Mouse (Mus musculus) liver, adult 2 months (tissue): ENCODE measurements around the gene Msh6. TPM values are rescaled to one million over a fixed set of nuclear protein-coding genes. Genes with fewer than 3 reads are reported as not detected.

Source experiments
- DNase-seq: peaks from one replicate; pipeline ENCODE4 v3.0.0-alpha.2; 2011; ENCODE audit warnings: low read depth, low spot score; ENCODE audit errors: extremely low read depth
- H3K27ac ChIP-seq: fragments of 200-500 bp; replicated peaks from 2 replicates; pipeline ENCODE4 v1.5.1; 2012; ENCODE audit warnings: low read depth, mild to moderate bottlenecking, control low read depth, inconsistent platforms, low read length; ENCODE audit not compliant: insufficient read depth
- H3K27me3 ChIP-seq: fragments of 200-500 bp; 2 replicates; pipeline ENCODE4 v1.6.1; 2012; ENCODE audit warnings: mild to moderate bottlenecking, moderate library complexity, low read length, inconsistent platforms; ENCODE audit not compliant: control insufficient read depth, insufficient read depth
- H3K36me3 ChIP-seq: fragments of 200-500 bp; 2 replicates; pipeline ENCODE4 v1.6.1; 2012; ENCODE audit warnings: low read length, inconsistent platforms; ENCODE audit not compliant: control insufficient read depth, insufficient read depth
- H3K4me1 ChIP-seq: fragments of 200-500 bp; 2 replicates; pipeline ENCODE4 v1.6.1; 2011; ENCODE audit warnings: low read length; ENCODE audit not compliant: control insufficient read depth, insufficient read depth
- H3K4me3 ChIP-seq: fragments of 200-500 bp; 2 replicates; pipeline ENCODE4 v1.5.1; 2011; ENCODE audit warnings: low read depth, mild to moderate bottlenecking, control low read depth, low read length, moderate library complexity; ENCODE audit not compliant: insufficient read depth
- H3K79me2 ChIP-seq: fragments of 200-500 bp; 2 replicates; pipeline ENCODE4 v1.6.1; 2012; ENCODE audit warnings: inconsistent platforms, mild to moderate bottlenecking, low read length, moderate library complexity; ENCODE audit not compliant: control insufficient read depth, insufficient read depth
- H3K9ac ChIP-seq: fragments of 200-500 bp; 2 replicates; pipeline ENCODE4 v1.6.1; 2012; ENCODE audit warnings: low read depth, mild to moderate bottlenecking, control low read depth, inconsistent platforms, low read length
- CTCF ChIP-seq: fragments of 200-500 bp; IDR thresholded peaks from 2 replicates; pipeline ENCODE4 v1.5.1; 2011; ENCODE audit warnings: low read depth, low read length, control low read depth
- POLR2A ChIP-seq: fragments of 200-500 bp; IDR thresholded peaks from 2 replicates; pipeline ENCODE4 v1.6.1; 2011; ENCODE audit warnings: low read length, control low read depth; ENCODE audit not compliant: insufficient read depth; ENCODE audit errors: extremely low read depth
- WGBS: fragments of 180-500 bp; shearing (Covaris S2); methylation state at CpG from one replicate; pipeline ENCODE4 v1.1.7; 2018; 5-methylcytosine and 5-hydroxymethylcytosine counted together
- polyA plus RNA-seq: library from polyadenylated mRNA; depleted of rRNA; stranded (reverse); fragments of >200 nt; gene quantifications from 2 replicates; pipeline ENCODE4 v1.2.3, GENCODE M21; 2012; rRNA removed
- total RNA-seq: library from RNA; depleted of rRNA; stranded (reverse); fragments of >200 nt; gene quantifications from 2 replicates; pipeline ENCODE4 v1.2.3, GENCODE M21; 2014; rRNA removed

The Msh6 gene
- total and polyA plus RNA-seq, 2 experiments: 1.1 to 7.9 TPM

DNA sequence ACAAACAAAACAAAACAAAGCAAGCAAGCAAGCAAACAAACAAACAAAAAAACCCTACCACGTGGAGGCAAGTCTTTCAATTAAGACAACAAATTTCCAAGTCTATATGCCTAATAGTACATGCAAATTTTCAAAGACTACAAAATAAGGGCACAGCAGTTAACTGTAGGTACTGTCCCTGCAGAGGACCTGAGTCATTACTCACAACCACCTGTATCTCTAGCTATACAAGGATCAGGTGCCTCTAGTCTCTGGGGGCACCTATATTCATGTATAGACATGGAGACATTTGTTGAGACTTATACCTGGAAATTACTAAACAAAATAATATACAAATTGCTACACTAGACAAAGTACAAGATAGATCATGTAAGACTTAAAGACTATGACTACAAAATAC lies 49.1 kb downstream of the Msh6 start:
- H3K4me1 ChIP-seq: peaks cover 4% of the 10 kb centered on the region
- H3K36me3 ChIP-seq: no peaks in the 10 kb centered on the region
- 62% methylated on average over 1 of the region's 1 CpGs for WGBS
- H3K79me2 ChIP-seq: peaks cover 23% of the 10 kb centered on the region
- no peak overlapping the region for H3K4me3 ChIP-seq
- H3K27me3 ChIP-seq: no peaks in the 10 kb centered on the region
- TF ChIP-seq POLR2A: no peak
- no peak for TF ChIP-seq CTCF
- H3K27ac ChIP-seq: no peak overlapping the region
- DNase-seq: no peak
- H3K9ac ChIP-seq: no peak overlapping the region

DNA sequence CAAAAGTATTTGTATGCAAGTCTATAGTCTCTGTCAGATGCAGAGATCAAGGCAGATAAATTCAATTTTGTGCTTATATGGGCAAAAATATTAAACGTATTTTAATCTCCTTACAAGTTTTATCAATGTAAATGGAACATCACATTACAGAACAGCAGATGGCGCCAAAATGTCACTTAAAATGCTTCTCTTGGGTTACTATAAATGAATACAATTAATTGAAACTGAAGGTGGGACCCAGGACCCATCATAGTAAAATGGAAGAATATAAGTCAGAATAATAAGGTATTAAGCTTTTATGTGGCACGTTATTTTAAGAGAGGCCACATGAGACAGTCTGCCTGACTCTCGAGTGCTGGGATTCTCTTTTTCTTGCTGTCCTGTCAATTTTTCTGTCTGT lies 50.4 kb downstream of the Msh6 start:
- no peak overlapping the region for H3K4me3 ChIP-seq
- DNase-seq: peak; percentile 62
- WGBS: 39% methylated on average over 4 of the region's 4 CpGs

GRCm38 (mm10) chr17:88029194-88029970 lies 54.5 kb downstream of the Msh6 start:
- DNase-seq: no peak
- H3K27ac ChIP-seq: no peak overlapping the region
- no peaks in the 10 kb centered on the region for H3K36me3 ChIP-seq
- H3K9ac ChIP-seq: no peak overlapping the region
- H3K4me1 ChIP-seq: peaks cover 7% of the 10 kb centered on the region
- H3K27me3 ChIP-seq: no peaks in the 10 kb centered on the region
- peaks cover 20% of the 10 kb centered on the region; the same call in 1 of the 2 replicates for H3K79me2 ChIP-seq
- TF ChIP-seq POLR2A (no peak), CTCF (no peak)
- 81% methylated on average over 17 of the region's 17 CpGs for WGBS
- H3K4me3 ChIP-seq: no peak overlapping the region

More for the DNA sequence above, 50.4 kb downstream of the Msh6 start:
- Histone ChIP-seq H3K36me3 (no peaks in the 10 kb centered on the region), H3K9ac (no peak overlapping the region), H3K79me2 (peaks cover 26% of the 10 kb centered on the region), H3K27me3 (no peaks in the 10 kb centered on the region), H3K27ac (no peak overlapping the region), H3K4me1 (peaks cover 2% of the 10 kb centered on the region; the same call in 1 of the 2 replicates)
- peak; percentile 34 for TF ChIP-seq CTCF
- TF ChIP-seq POLR2A: no peak

DNA sequence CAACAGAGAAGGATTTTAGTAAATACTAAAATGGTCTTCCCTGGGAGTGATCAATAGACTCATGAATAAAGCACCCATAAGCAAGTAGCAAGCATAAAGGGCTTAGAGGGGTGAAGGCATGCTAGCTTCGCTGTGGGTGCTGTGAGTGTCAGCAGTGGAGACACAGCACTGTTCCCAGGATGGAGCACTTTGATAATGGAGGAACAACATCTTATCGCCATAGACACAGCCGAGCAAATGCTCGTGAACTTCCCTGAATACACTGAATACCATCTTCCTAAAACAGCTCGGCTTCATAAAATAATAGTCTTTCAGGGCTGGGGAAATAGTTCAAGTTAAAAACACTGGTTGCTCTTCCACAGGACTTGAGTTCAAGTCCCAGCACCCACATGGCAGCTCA lies 56.9 kb downstream of the Msh6 start:
- DNase-seq: no peak
- Histone ChIP-seq H3K79me2 (peaks cover 16% of the 10 kb centered on the region; the same call in 1 of the 2 replicates), H3K36me3 (no peaks in the 10 kb centered on the region), H3K27ac (no peak overlapping the region), H3K4me1 (peaks cover 7% of the 10 kb centered on the region), H3K9ac (no peak overlapping the region), H3K27me3 (no peaks in the 10 kb centered on the region), H3K4me3 (no peak overlapping the region)
- WGBS: 71% methylated on average over 5 of the region's 5 CpGs
- TF ChIP-seq CTCF: no peak
- TF ChIP-seq POLR2A: no peak

- Histone ChIP-seq H3K79me2 (peaks cover 15% of the 10 kb centered on the region; the same call in 1 of the 2 replicates), H3K9ac (no peak overlapping the region), H3K4me3 (no peak overlapping the region), H3K27me3 (no peaks in the 10 kb centered on the region), H3K4me1 (peaks cover 7% of the 10 kb centered on the region), H3K36me3 (no peaks in the 10 kb centered on the region), H3K27ac (no peak overlapping the region)
- 94% methylated on average over 4 of the region's 4 CpGs for WGBS
- TF ChIP-seq POLR2A (no peak), CTCF (no peak)
- DNase-seq: no peak
Measured at GRCm38 (mm10) chr17:88034418-88034817, 59.6 kb downstream of the Msh6 start.

Other genes with a start within 250 kb of the Msh6 start
- gene Kcnk12, start 177.1 kb upstream of the Msh6 start, total RNA-seq: not detected in 2 replicates
- 0.07 TPM in 1 of 2 replicates, not detected in the other for gene Kcnk12, start 177.1 kb upstream of the Msh6 start, polyA plus RNA-seq
- gene Rpl36-ps4, start 54.1 kb upstream of the Msh6 start, total RNA-seq: not detected in 2 replicates
- gene Rpl36-ps4, start 54.1 kb upstream of the Msh6 start, polyA plus RNA-seq: not detected in 2 replicates
- 16.7 and 17.1 TPM in 2 replicates for gene Fbxo11, start 90.2 kb downstream of the Msh6 start, total RNA-seq
- gene Fbxo11, start 90.2 kb downstream of the Msh6 start, polyA plus RNA-seq: 5.1 and 5.9 TPM in 2 replicates